Mouse (Mus musculus): ENCODE results near the gene Fgfr2. TPM values are rescaled to one million over a fixed set of nuclear protein-coding genes. Genes with fewer than 3 reads are reported as not detected.

Fgfr2 gene
- total RNA-seq, 1 experiment from 2014 or later = not detected

GRCm38 (mm10) chr7:130726724-130727422 is 2396.3 kb downstream of the Fgfr2 start:
- 0 out of 4 replicates have a peak, but pooled peaks of 1 of the 2 experiments have one; percentile 12 for ATAC-seq (replicated peaks in 1 of 2; ENCODE audit: insufficient read depth in 1 of 2, low FRiP score in 2 of 2, low TSS enrichment in 1 of 2, low read depth in 1 of 2, poor library complexity in 2 of 2, severe bottlenecking in 2 of 2)

GRCm38 (mm10) chr7:130726185-130726584 is 2397.0 kb downstream of the Fgfr2 start:
- ATAC-seq (replicated peaks in 1 of 2; ENCODE audit: insufficient read depth in 1 of 2, low FRiP score in 2 of 2, low TSS enrichment in 1 of 2, low read depth in 1 of 2, poor library complexity in 2 of 2, severe bottlenecking in 2 of 2) = no peak

- no peak for ATAC-seq (replicated peaks in 1 of 2; ENCODE audit: insufficient read depth in 1 of 2, low FRiP score in 2 of 2, low TSS enrichment in 1 of 2, low read depth in 1 of 2, poor library complexity in 2 of 2, severe bottlenecking in 2 of 2)
These were observed 2402.4 kb downstream of the Fgfr2 start for GRCm38 (mm10) chr7:130720646-130721335.

- no peak for ATAC-seq (replicated peaks in 1 of 2; ENCODE audit: insufficient read depth in 1 of 2, low FRiP score in 2 of 2, low TSS enrichment in 1 of 2, low read depth in 1 of 2, poor library complexity in 2 of 2, severe bottlenecking in 2 of 2)
These were observed 2403.1 kb downstream of the Fgfr2 start for GRCm38 (mm10) chr7:130719931-130720598.

GRCm38 (mm10) chr7:130716989-130717388 is 2406.2 kb downstream of the Fgfr2 start:
- ATAC-seq (replicated peaks in 1 of 2; ENCODE audit: insufficient read depth in 1 of 2, low FRiP score in 2 of 2, low TSS enrichment in 1 of 2, low read depth in 1 of 2, poor library complexity in 2 of 2, severe bottlenecking in 2 of 2) = no peak

- ATAC-seq (replicated peaks in 1 of 2; ENCODE audit: insufficient read depth in 1 of 2, low FRiP score in 2 of 2, low TSS enrichment in 1 of 2, low read depth in 1 of 2, poor library complexity in 2 of 2, severe bottlenecking in 2 of 2) = no peak
These were observed 2406.8 kb downstream of the Fgfr2 start for GRCm38 (mm10) chr7:130716341-130716740.

- ATAC-seq (replicated peaks in 1 of 2; ENCODE audit: insufficient read depth in 1 of 2, low FRiP score in 2 of 2, low TSS enrichment in 1 of 2, low read depth in 1 of 2, poor library complexity in 2 of 2, severe bottlenecking in 2 of 2) = no peak
These were observed 2407.7 kb downstream of the Fgfr2 start for GRCm38 (mm10) chr7:130715467-130715866.

GRCm38 (mm10) chr7:130713319-130713718 is 2409.8 kb downstream of the Fgfr2 start:
- no peak for ATAC-seq (replicated peaks in 1 of 2; ENCODE audit: insufficient read depth in 1 of 2, low FRiP score in 2 of 2, low TSS enrichment in 1 of 2, low read depth in 1 of 2, poor library complexity in 2 of 2, severe bottlenecking in 2 of 2)

- no peak for ATAC-seq (replicated peaks in 1 of 2; ENCODE audit: insufficient read depth in 1 of 2, low FRiP score in 2 of 2, low TSS enrichment in 1 of 2, low read depth in 1 of 2, poor library complexity in 2 of 2, severe bottlenecking in 2 of 2)
These were observed 2411.3 kb downstream of the Fgfr2 start for GRCm38 (mm10) chr7:130711851-130712250.

- ATAC-seq (replicated peaks in 1 of 2; ENCODE audit: insufficient read depth in 1 of 2, low FRiP score in 2 of 2, low TSS enrichment in 1 of 2, low read depth in 1 of 2, poor library complexity in 2 of 2, severe bottlenecking in 2 of 2) = no peak
These were observed 2413.5 kb downstream of the Fgfr2 start for GRCm38 (mm10) chr7:130709372-130710274.

- no peak for ATAC-seq (replicated peaks in 1 of 2; ENCODE audit: insufficient read depth in 1 of 2, low FRiP score in 2 of 2, low TSS enrichment in 1 of 2, low read depth in 1 of 2, poor library complexity in 2 of 2, severe bottlenecking in 2 of 2)
These were observed 2414.2 kb downstream of the Fgfr2 start for GRCm38 (mm10) chr7:130708940-130709339.

GRCm38 (mm10) chr7:130705230-130705629 is 2417.9 kb downstream of the Fgfr2 start:
- ATAC-seq (replicated peaks in 1 of 2; ENCODE audit: insufficient read depth in 1 of 2, low FRiP score in 2 of 2, low TSS enrichment in 1 of 2, low read depth in 1 of 2, poor library complexity in 2 of 2, severe bottlenecking in 2 of 2) = no peak

GRCm38 (mm10) chr7:130701336-130701735 is 2421.8 kb downstream of the Fgfr2 start:
- no peak for ATAC-seq (replicated peaks in 1 of 2; ENCODE audit: insufficient read depth in 1 of 2, low FRiP score in 2 of 2, low TSS enrichment in 1 of 2, low read depth in 1 of 2, poor library complexity in 2 of 2, severe bottlenecking in 2 of 2)

GRCm38 (mm10) chr7:130698480-130698879 is 2424.7 kb downstream of the Fgfr2 start:
- ATAC-seq (replicated peaks in 1 of 2; ENCODE audit: insufficient read depth in 1 of 2, low FRiP score in 2 of 2, low TSS enrichment in 1 of 2, low read depth in 1 of 2, poor library complexity in 2 of 2, severe bottlenecking in 2 of 2) = no peak

- no peak for ATAC-seq (replicated peaks in 1 of 2; ENCODE audit: insufficient read depth in 1 of 2, low FRiP score in 2 of 2, low TSS enrichment in 1 of 2, low read depth in 1 of 2, poor library complexity in 2 of 2, severe bottlenecking in 2 of 2)
These were observed 2426.6 kb downstream of the Fgfr2 start for GRCm38 (mm10) chr7:130696347-130697234.

- no peak for ATAC-seq (replicated peaks in 1 of 2; ENCODE audit: insufficient read depth in 1 of 2, low FRiP score in 2 of 2, low TSS enrichment in 1 of 2, low read depth in 1 of 2, poor library complexity in 2 of 2, severe bottlenecking in 2 of 2)
These were observed 2427.3 kb downstream of the Fgfr2 start for GRCm38 (mm10) chr7:130695669-130696338.

Data from hematopoietic stem cell, adult 5-6 weeks (primary cell).